Mouse (Mus musculus): Measurements from ENCODE around the gene Chil5. TPM values are rescaled to one million over a fixed set of nuclear protein-coding genes. Genes with fewer than 3 reads are reported as not detected.
"Not testable (repeated sequence)": the region's sequence is repeated elsewhere in the genome, so short reads cannot be mapped to it uniquely, and the experiment has no call there.

Chil5 gene
- polyA plus RNA-seq, 1 experiment from 2014 or later, result not detected

DNA sequence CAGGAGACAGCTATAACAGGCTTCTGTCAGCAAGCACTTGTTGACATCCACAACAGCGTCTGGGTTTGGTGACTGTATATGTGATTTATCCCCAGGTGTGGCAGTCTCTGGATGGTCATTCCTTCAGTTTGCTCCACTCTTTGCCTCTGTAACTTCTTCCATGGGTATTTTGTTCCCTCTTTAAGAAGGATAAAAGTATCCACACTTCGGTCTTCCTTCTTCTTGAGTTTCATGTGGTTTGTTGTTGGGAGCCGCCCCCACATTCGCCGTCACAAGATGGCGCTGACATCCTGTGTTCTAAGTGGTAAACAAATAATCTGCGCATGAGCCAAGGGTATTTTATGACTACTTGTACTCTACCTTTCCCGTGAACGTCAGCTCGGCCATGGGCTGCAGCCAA, 29.3 kb downstream of the Chil5 start:
- H3K4me2 ChIP-seq (ENCODE audit: low read depth, low read length); H3K36me3 ChIP-seq (ENCODE audit: control insufficient read depth, insufficient read depth, low read length); H3K27ac ChIP-seq (ENCODE audit: low read length); ATAC-seq (ENCODE audit: low read depth); H3K4me1 ChIP-seq (replicated peaks; ENCODE audit: control insufficient read depth, insufficient read depth, low read length); H3K4me3 ChIP-seq (ENCODE audit: low read length); H3K27me3 ChIP-seq (ENCODE audit: control insufficient read depth, insufficient read depth, low read depth, low read length); H3K9me3 ChIP-seq (ENCODE audit: control insufficient read depth, low read length); H3K9ac ChIP-seq (ENCODE audit: low read length): not testable (repeated sequence)
- 46% methylated on average over 10 of the region's 10 CpGs for WGBS

DNA sequence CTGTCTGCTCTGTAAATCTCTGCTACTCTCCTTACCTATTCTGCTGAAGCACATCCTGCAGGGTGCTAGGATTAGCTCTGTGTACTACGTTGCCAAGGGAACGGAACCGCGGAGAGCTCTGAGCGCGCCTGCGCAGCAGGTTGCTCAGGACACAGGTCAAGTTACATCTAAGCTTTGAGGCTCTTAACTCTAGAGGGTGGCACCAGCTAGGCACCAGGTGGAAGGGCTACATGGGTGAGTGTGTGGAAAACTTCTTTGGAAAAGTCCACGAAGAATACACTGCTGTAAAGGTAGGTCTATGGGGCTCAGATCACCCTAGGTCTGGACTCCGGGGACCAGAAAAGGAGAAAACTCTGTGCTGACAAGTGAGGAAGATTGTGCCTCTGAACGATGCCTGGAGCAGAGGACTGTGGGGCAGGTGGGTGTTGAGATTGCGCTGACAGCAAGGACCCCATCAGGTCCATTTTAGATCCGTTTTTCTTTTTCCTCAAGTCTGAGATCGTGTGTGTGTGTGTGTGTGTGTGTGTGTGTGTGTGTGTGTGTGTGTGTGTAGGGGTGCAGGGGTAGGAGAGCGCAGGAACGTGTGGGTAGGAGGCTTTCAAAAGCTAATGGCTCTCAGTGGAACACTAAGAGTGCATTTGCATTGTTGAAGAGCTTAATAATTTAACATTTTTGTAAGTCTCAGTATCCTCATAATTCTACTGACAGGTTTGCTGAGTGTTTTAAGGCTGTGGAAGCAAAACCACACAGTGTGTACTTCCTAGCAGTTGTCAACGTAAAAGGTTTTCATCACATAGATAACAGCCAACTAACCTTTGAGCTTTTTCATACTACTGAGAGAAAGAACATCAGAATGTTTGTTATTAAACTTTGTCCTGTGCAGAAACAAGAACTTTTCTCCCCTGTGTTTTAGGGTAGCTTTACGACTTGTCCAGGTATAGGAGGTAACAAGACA, 30.9 kb downstream of the Chil5 start:
- H3K27me3 ChIP-seq (ENCODE audit: control insufficient read depth, insufficient read depth, low read depth, low read length), result no peaks in the 10 kb centered on the region
- H3K27ac ChIP-seq (ENCODE audit: low read length), result no peak overlapping the region
- ATAC-seq (ENCODE audit: low read depth), result peak; percentile 91
- H3K4me2 ChIP-seq (ENCODE audit: low read depth, low read length), result peak overlapping the region; percentile 23; the same call in 1 of the 2 replicates
- no peaks in the 10 kb centered on the region for H3K4me1 ChIP-seq (replicated peaks; ENCODE audit: control insufficient read depth, insufficient read depth, low read length)
- H3K9ac ChIP-seq (ENCODE audit: low read length), result no peak overlapping the region
- H3K36me3 ChIP-seq (ENCODE audit: control insufficient read depth, insufficient read depth, low read length), result no peaks in the 10 kb centered on the region
- H3K9me3 ChIP-seq (ENCODE audit: control insufficient read depth, low read length), result no peaks in the 10 kb centered on the region
- H3K4me3 ChIP-seq (ENCODE audit: low read length), result 0 out of 2 replicates have a peak overlapping the region, but pooled peaks have one; percentile 5
- 17% methylated on average over 17 of the region's 17 CpGs for WGBS

DNA sequence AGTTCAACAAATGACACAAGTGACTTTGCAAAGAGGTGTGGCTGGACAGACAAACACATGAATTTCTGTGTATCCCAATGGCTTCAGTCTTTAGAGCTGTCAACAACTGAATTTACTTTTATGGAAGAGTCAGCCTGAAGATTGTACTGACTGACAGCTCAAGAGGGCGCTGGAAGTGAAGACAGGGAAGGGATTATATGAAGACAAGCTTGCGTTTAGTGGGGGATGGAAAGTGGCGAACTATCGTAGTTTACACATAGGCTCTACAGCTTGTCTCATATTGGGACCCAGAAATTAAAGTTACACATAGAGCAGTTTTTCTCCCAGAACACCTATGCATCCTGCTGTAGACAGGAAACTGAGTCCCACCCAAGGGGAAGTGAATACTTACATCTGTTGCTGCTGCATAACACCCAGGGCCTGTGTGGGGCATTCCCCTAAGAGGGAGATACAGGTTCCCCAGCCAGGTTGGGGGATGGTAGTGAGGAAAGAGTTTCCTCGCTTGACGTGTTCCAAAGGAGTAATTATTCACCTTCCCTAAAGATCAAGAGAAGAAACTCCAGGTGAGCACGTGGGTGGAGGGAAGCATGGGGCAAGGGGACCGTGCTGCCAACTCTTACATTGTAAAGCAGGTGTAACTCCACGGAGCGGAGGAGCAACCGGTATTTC, 31.8 kb downstream of the Chil5 start:
- no peaks in the 10 kb centered on the region for H3K4me1 ChIP-seq (replicated peaks; ENCODE audit: control insufficient read depth, insufficient read depth, low read length)
- peak; percentile 12; the same call in 1 of the 2 replicates for ATAC-seq (ENCODE audit: low read depth)
- H3K4me2 ChIP-seq (ENCODE audit: low read depth, low read length), result peak overlapping the region; percentile 23; the same call in 1 of the 2 replicates
- no peak overlapping the region for H3K27ac ChIP-seq (ENCODE audit: low read length)
- no peak overlapping the region for H3K4me3 ChIP-seq (ENCODE audit: low read length)
- no peaks in the 10 kb centered on the region for H3K9me3 ChIP-seq (ENCODE audit: control insufficient read depth, low read length)
- H3K9ac ChIP-seq (ENCODE audit: low read length), result no peak overlapping the region
- WGBS, result 16% methylated on average over 11 of the region's 11 CpGs
- H3K36me3 ChIP-seq (ENCODE audit: control insufficient read depth, insufficient read depth, low read length), result no peaks in the 10 kb centered on the region
- H3K27me3 ChIP-seq (ENCODE audit: control insufficient read depth, insufficient read depth, low read depth, low read length), result no peaks in the 10 kb centered on the region

DNA sequence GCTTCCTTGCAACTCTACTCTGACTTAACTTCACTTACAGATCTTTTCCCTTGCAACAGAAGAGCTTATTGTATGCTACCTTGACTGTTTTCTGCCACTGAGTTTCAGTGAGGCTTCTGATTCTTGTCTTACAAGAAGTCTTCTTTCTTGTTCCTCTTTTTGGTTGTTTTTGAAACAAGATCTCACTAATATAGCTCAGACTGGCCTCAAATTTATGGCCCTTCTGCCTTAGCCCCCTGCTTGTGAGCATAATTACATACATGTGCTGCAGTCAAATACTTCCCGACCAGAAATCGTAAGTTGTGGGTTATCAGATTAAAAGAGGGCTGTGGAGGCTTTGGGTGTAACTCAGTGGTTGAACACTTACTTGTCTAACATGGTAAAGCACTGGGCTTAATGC, 37.9 kb downstream of the Chil5 start:
- ATAC-seq (ENCODE audit: low read depth), result no peak
- no peak overlapping the region for H3K4me3 ChIP-seq (ENCODE audit: low read length)
- 67% methylated on average over 2 of the region's 2 CpGs for WGBS

DNA sequence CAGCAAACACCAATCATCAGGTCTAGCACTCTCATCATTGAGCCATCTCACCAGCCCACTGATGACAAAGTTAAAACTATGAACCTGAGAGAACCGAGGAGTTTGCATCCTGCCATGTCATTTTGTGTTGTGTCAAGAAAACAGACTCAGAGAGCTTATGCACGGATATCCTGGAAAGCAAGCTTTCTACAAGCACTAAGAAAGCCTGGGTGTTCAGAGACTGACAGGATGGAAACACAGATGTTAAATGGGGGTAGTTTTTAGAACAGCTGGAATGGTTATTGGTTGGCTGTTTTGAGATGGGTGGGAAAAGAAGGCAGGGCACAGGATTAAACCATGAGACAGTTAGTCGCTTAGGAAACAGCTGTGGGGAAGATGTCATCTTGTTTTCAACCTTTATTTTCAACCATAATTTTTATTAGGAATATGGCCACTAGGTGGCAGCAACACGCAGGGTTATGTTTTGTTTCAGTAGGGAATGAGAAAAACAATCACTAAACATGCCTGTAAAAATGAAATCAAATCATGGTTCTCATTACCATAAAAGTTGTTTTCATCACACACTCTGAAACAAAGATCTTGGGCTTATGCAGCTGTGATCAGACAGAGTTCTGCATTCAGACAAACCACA, 40.8 kb downstream of the Chil5 start:
- H3K9me3 ChIP-seq (ENCODE audit: control insufficient read depth, low read length), result no peaks in the 10 kb centered on the region
- WGBS, result 19% methylated on average over 4 of the region's 4 CpGs
- no peak for ATAC-seq (ENCODE audit: low read depth)

More for the DNA sequence above, 37.9 kb downstream of the Chil5 start:
- no peaks in the 10 kb centered on the region for H3K9me3 ChIP-seq (ENCODE audit: control insufficient read depth, low read length)
- no peak overlapping the region for H3K9ac ChIP-seq (ENCODE audit: low read length)
- no peak overlapping the region for H3K4me2 ChIP-seq (ENCODE audit: low read depth, low read length)
- H3K36me3 ChIP-seq (ENCODE audit: control insufficient read depth, insufficient read depth, low read length), result no peaks in the 10 kb centered on the region
- H3K27ac ChIP-seq (ENCODE audit: low read length), result no peak overlapping the region
- no peaks in the 10 kb centered on the region for H3K4me1 ChIP-seq (replicated peaks; ENCODE audit: control insufficient read depth, insufficient read depth, low read length)
- no peaks in the 10 kb centered on the region for H3K27me3 ChIP-seq (ENCODE audit: control insufficient read depth, insufficient read depth, low read depth, low read length)

DNA sequence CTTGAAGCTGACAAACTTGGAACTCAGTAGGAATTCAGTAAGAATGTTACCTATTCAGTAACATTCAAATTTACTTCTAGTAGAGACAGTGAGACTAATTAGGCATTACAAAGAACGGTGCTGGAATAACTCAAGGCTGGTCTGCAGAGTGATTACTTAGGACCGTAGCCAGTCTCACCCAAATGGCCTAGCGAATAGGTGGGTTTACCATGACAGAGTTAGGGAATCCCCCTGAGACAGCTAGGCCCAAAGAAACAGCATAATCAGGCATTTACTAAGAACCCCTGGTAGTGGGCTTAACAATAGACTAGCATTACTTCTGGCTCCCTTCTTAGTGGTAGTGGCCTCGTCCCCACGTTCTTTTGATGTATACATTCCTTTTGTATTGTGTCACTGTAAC, 43.0 kb downstream of the Chil5 start:
- not testable (repeated sequence) for H3K4me3 ChIP-seq (ENCODE audit: low read length); H3K4me1 ChIP-seq (replicated peaks; ENCODE audit: control insufficient read depth, insufficient read depth, low read length); ATAC-seq (ENCODE audit: low read depth); H3K9me3 ChIP-seq (ENCODE audit: control insufficient read depth, low read length); H3K4me2 ChIP-seq (ENCODE audit: low read depth, low read length); H3K27me3 ChIP-seq (ENCODE audit: control insufficient read depth, insufficient read depth, low read depth, low read length); H3K27ac ChIP-seq (ENCODE audit: low read length); H3K9ac ChIP-seq (ENCODE audit: low read length); H3K36me3 ChIP-seq (ENCODE audit: control insufficient read depth, insufficient read depth, low read length)
- 55% methylated on average over 5 of the region's 5 CpGs for WGBS

More for the DNA sequence above, 40.8 kb downstream of the Chil5 start:
- Histone ChIP-seq H3K9ac (ENCODE audit: low read length) (no peak overlapping the region), H3K27me3 (ENCODE audit: control insufficient read depth, insufficient read depth, low read depth, low read length) (no peaks in the 10 kb centered on the region), H3K4me3 (ENCODE audit: low read length) (no peak overlapping the region), H3K36me3 (ENCODE audit: control insufficient read depth, insufficient read depth, low read length) (no peaks in the 10 kb centered on the region), H3K27ac (ENCODE audit: low read length) (no peak overlapping the region), H3K4me2 (ENCODE audit: low read depth, low read length) (no peak overlapping the region), H3K4me1 (replicated peaks; ENCODE audit: control insufficient read depth, insufficient read depth, low read length) (no peaks in the 10 kb centered on the region)

DNA sequence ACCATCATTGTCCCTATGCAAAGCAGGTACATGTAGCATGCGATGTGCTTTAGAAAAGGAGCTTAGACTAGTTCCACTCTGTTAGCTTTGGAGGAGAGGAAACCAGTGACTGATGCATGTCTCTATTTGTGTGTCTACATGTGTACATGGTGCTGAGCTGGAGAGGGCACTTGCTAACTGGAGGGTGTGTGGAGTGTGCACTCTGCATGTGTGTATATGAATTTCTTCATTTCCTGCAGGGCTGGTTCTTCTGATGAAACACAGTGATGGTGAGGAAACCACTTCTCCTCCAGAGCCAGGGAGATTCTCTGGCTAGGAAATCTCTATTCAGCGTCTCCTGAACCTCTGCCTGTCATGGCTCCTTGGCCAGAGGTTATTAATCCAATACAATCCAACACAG, 58.4 kb downstream of the Chil5 start:
- no peaks in the 10 kb centered on the region for H3K4me1 ChIP-seq (replicated peaks; ENCODE audit: control insufficient read depth, insufficient read depth, low read length)
- H3K27me3 ChIP-seq (ENCODE audit: control insufficient read depth, insufficient read depth, low read depth, low read length), result no peaks in the 10 kb centered on the region
- H3K9me3 ChIP-seq (ENCODE audit: control insufficient read depth, low read length), result no peaks in the 10 kb centered on the region
- WGBS, result 76% methylated on average over 2 of the region's 2 CpGs
- H3K4me2 ChIP-seq (ENCODE audit: low read depth, low read length), result no peak overlapping the region
- no peak overlapping the region for H3K27ac ChIP-seq (ENCODE audit: low read length)
- peaks cover 2% of the 10 kb centered on the region for H3K36me3 ChIP-seq (ENCODE audit: control insufficient read depth, insufficient read depth, low read length)
- no peak for ATAC-seq (ENCODE audit: low read depth)
- H3K9ac ChIP-seq (ENCODE audit: low read length), result no peak overlapping the region
- no peak overlapping the region for H3K4me3 ChIP-seq (ENCODE audit: low read length)

DNA sequence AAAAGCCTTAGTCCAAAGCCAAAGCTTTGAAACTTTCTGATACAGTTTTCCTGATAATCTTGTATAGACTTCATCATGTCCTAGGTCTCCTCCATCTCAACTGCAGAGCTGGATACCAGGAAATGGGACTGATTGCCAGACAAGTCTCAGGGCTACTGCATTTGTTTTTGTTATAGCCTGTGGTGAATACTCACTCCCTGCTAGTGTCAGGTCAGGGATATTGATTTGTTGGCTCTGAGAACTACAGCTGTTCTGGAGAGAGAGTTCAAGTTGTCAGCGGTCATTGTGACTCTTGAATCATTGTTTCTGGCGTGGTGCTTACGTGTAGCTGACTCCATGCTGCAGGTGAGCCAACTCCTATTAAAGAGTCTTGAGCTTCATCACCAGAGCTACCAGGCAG, 59.2 kb downstream of the Chil5 start, which contains the start of gene Ovgp1:
Ovgp1 (plus strand) TSS at position 301 of the 400 bp plus-strand sequence.
- Histone ChIP-seq H3K36me3 (ENCODE audit: control insufficient read depth, insufficient read depth, low read length) (peaks cover 6% of the 10 kb centered on the region), H3K27me3 (ENCODE audit: control insufficient read depth, insufficient read depth, low read depth, low read length) (no peaks in the 10 kb centered on the region), H3K4me3 (ENCODE audit: low read length) (no peak within 1 kb of the TSS), H3K4me1 (replicated peaks; ENCODE audit: control insufficient read depth, insufficient read depth, low read length) (no peaks in the 10 kb centered on the region), H3K4me2 (ENCODE audit: low read depth, low read length) (no peak within 1 kb of the TSS), H3K9ac (ENCODE audit: low read length) (no peak within 1 kb of the TSS), H3K27ac (ENCODE audit: low read length) (no peak within 1 kb of the TSS), H3K9me3 (ENCODE audit: control insufficient read depth, low read length) (no peaks in the 10 kb centered on the region)
- no peak for ATAC-seq (ENCODE audit: low read depth)
- 69% methylated on average over 3 of the region's 3 CpGs for WGBS

Data from lung, embryonic 16.5 days (tissue).